Mouse (Mus musculus): Measurements from ENCODE around the gene Huwe1. TPM values are rescaled to one million over a fixed set of nuclear protein-coding genes. Genes with fewer than 3 reads are reported as not detected.

The Huwe1 gene
- total RNA-seq, 2 experiments from 2014 or later = 180 to 187 TPM

Small RNAs within 50 kb of the gene (microRNA-seq; reads per million reads assigned to microRNA genes)
- 0 reads per million in 2 experiments for gene Mir3113
- 4,736 to 5,150 reads per million in 2 experiments for gene Mir98
- 4,822 to 5,089 reads per million in 2 experiments for gene Mirlet7f-2

Other genes with a start within 250 kb of the Huwe1 start
- 100 to 1,000 TPM; 151 to 152 TPM for gene Hsd17b10, start 201.0 kb downstream of the Huwe1 start, total RNA-seq (2021)
- 1 to 10 TPM in 1 of 2 experiments, under 1 TPM in 1; 0.60 to 1.1 TPM for gene Ribc1, start 215.5 kb downstream of the Huwe1 start, total RNA-seq (2021)
- 10 to 100 TPM; 50.1 to 51.2 TPM for gene Smc1a, start 215.6 kb downstream of the Huwe1 start, total RNA-seq (2021)